Mouse (Mus musculus): ENCODE measurements around the gene Tmem218. TPM values are rescaled to one million over a fixed set of nuclear protein-coding genes. Genes with fewer than 3 reads are reported as not detected.

Tmem218 gene
- polyA plus RNA-seq, 1 experiment from 2014 or later: 13.9 TPM

GRCm38 (mm10) chr9:37220755-37221154 lies 12.7 kb downstream of the Tmem218 start:
- H3K27me3 ChIP-seq (replicated peaks; ENCODE audit: control insufficient read depth, insufficient read depth, low read length): no peaks in the 10 kb centered on the region
- no peak overlapping the region for H3K9ac ChIP-seq (ENCODE audit: low read length)
- H3K9me3 ChIP-seq (replicated peaks; ENCODE audit: control insufficient read depth, low read length): no peaks in the 10 kb centered on the region
- H3K36me3 ChIP-seq (ENCODE audit: control insufficient read depth, insufficient read depth, low read length): peaks cover 13% of the 10 kb centered on the region; the same call in 1 of the 2 replicates
- no peak overlapping the region for H3K27ac ChIP-seq (ENCODE audit: low read depth, low read length)
- WGBS: 39% methylated on average over 8 of the region's 8 CpGs
- no peaks in the 10 kb centered on the region for H3K4me1 ChIP-seq (ENCODE audit: control insufficient read depth, insufficient read depth, low read length)
- H3K4me2 ChIP-seq (ENCODE audit: low read length): no peak overlapping the region
- ATAC-seq (no peak), DNase-seq (ENCODE audit: low spot score) (peak; percentile 9)
- H3K4me3 ChIP-seq (ENCODE audit: low read depth, low read length): no peak overlapping the region

- no peak overlapping the region for H3K27ac ChIP-seq (ENCODE audit: low read depth, low read length)
- no peaks in the 10 kb centered on the region for H3K4me1 ChIP-seq (ENCODE audit: control insufficient read depth, insufficient read depth, low read length)
- no peaks in the 10 kb centered on the region for H3K9me3 ChIP-seq (replicated peaks; ENCODE audit: control insufficient read depth, low read length)
- H3K36me3 ChIP-seq (ENCODE audit: control insufficient read depth, insufficient read depth, low read length): peaks cover 15% of the 10 kb centered on the region; the same call in 1 of the 2 replicates
- no peak overlapping the region for H3K9ac ChIP-seq (ENCODE audit: low read length)
- WGBS: 86% methylated on average over 1 of the region's 1 CpGs
- no peak overlapping the region for H3K4me2 ChIP-seq (ENCODE audit: low read length)
- ATAC-seq (no peak), DNase-seq (ENCODE audit: low spot score) (no peak)
- no peak overlapping the region for H3K4me3 ChIP-seq (ENCODE audit: low read depth, low read length)
- H3K27me3 ChIP-seq (replicated peaks; ENCODE audit: control insufficient read depth, insufficient read depth, low read length): no peaks in the 10 kb centered on the region
Observed at GRCm38 (mm10) chr9:37225581-37225980, 17.6 kb downstream of the Tmem218 start.

GRCm38 (mm10) chr9:37229880-37230325 lies 21.9 kb downstream of the Tmem218 start:
- Histone ChIP-seq H3K9me3 (replicated peaks; ENCODE audit: control insufficient read depth, low read length) (no peaks in the 10 kb centered on the region), H3K9ac (ENCODE audit: low read length) (no peak overlapping the region), H3K36me3 (ENCODE audit: control insufficient read depth, insufficient read depth, low read length) (0 out of 2 replicates have a peak, but pooled peaks cover 2% of the 10 kb centered on the region), H3K4me2 (ENCODE audit: low read length) (no peak overlapping the region), H3K4me1 (ENCODE audit: control insufficient read depth, insufficient read depth, low read length) (no peaks in the 10 kb centered on the region), H3K27ac (ENCODE audit: low read depth, low read length) (no peak overlapping the region), H3K27me3 (replicated peaks; ENCODE audit: control insufficient read depth, insufficient read depth, low read length) (no peaks in the 10 kb centered on the region), H3K4me3 (ENCODE audit: low read depth, low read length) (no peak overlapping the region)
- ATAC-seq (peak; percentile 88), DNase-seq (ENCODE audit: low spot score) (peak; percentile 85)
- WGBS: 0% methylated on average over 1 of the region's 1 CpGs

DNA sequence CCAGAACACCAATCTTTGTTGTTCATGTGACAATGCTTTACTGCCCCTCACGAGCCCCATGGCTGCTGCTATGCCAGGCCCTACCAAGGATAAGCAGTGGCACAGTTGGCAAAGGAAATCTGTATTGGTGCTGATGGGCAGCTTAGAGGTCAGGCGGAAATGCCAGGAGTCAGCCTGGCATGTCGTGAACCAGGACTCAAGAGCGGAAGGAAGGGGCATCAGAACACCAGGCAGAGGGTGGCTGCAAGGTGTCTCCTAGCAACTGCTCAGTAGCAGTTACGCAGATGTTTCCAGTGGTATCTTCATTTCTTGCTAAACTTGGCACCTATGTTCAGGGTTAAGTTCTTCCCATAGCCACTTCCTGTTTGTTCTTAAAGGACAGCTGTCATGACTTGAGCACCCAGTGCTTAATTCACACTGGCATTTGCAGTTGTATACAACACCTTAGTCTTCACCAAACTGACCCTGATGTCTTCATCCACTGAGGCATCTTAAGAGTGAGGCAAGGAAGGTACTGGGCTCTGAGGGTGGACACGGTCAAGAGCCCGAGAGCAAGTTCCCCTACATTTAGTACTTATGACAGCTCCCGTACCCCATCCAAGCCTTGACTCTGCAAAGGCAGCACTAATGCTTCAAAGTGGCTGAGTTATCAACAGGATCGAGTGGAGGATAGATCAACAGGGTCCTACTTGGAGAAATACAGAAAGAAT lies 22.6 kb downstream of the Tmem218 start:
- Histone ChIP-seq H3K9me3 (replicated peaks; ENCODE audit: control insufficient read depth, low read length) (no peaks in the 10 kb centered on the region), H3K9ac (ENCODE audit: low read length) (no peak overlapping the region)

DNA sequence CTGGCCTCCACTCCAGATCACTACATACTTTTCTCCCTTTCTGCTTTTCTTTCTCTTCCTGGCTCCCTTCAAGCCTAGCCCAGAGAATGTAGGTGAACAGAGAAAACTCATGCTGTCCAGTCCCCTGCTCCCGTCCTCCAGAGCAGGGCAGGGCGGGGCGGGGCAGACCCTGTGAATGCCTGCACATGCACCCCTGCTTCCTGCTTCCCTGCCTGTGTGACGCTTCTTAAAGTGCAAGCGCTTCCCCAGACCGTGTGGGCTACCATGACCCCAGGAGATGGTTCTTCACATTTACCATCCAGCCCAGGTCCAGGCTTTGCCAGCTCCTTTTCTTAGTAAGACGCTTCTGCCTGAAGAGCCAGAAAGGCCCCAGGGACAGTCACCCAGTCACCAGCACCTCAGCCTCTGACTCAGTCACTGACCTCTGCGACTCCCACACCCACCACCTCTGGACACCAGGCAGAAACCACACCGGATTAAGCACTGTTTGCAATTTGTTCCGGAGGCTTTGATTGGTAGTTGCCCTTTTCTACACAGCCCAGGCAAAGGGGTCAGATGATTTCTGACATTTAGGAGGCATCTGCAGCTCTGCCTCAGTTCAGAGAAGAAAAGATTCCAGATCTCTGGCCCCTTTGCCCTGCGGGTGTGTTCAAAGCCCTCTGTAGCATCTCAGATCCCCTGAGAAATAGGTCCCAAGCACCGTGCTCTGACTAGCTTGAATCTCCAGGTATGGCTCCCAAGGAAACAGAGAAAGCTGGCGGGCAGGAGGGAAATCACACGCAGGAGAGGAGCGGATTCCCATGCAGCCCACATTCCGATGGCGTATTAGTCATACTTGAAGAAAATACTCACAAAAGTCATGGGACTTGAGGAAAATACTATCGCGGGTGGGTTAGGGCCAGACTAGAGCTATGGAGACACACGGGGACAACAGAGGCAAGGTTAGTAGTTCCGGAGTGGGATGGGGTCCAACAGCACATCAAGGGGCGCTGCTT lies 24.5 kb downstream of the Tmem218 start:
- Histone ChIP-seq H3K9me3 (replicated peaks; ENCODE audit: control insufficient read depth, low read length) (no peaks in the 10 kb centered on the region), H3K4me3 (ENCODE audit: low read depth, low read length) (no peak overlapping the region), H3K27me3 (replicated peaks; ENCODE audit: control insufficient read depth, insufficient read depth, low read length) (no peaks in the 10 kb centered on the region), H3K9ac (ENCODE audit: low read length) (no peak overlapping the region), H3K36me3 (ENCODE audit: control insufficient read depth, insufficient read depth, low read length) (no peaks in the 10 kb centered on the region), H3K4me1 (ENCODE audit: control insufficient read depth, insufficient read depth, low read length) (no peaks in the 10 kb centered on the region), H3K4me2 (ENCODE audit: low read length) (no peak overlapping the region), H3K27ac (ENCODE audit: low read depth, low read length) (no peak overlapping the region)
- WGBS: 65% methylated on average over 22 of the region's 22 CpGs
- no peak for ATAC-seq
- no peak for DNase-seq (ENCODE audit: low spot score)

More for the DNA sequence above, 22.6 kb downstream of the Tmem218 start:
- H3K4me2 ChIP-seq (ENCODE audit: low read length): no peak overlapping the region
- no peaks in the 10 kb centered on the region for H3K4me1 ChIP-seq (ENCODE audit: control insufficient read depth, insufficient read depth, low read length)
- 90% methylated on average over 9 of the region's 9 CpGs for WGBS
- no peak for ATAC-seq
- DNase-seq (ENCODE audit: low spot score): no peak
- H3K27ac ChIP-seq (ENCODE audit: low read depth, low read length): no peak overlapping the region
- H3K36me3 ChIP-seq (ENCODE audit: control insufficient read depth, insufficient read depth, low read length): 0 out of 2 replicates have a peak, but pooled peaks cover 2% of the 10 kb centered on the region
- no peaks in the 10 kb centered on the region for H3K27me3 ChIP-seq (replicated peaks; ENCODE audit: control insufficient read depth, insufficient read depth, low read length)
- no peak overlapping the region for H3K4me3 ChIP-seq (ENCODE audit: low read depth, low read length)

DNA sequence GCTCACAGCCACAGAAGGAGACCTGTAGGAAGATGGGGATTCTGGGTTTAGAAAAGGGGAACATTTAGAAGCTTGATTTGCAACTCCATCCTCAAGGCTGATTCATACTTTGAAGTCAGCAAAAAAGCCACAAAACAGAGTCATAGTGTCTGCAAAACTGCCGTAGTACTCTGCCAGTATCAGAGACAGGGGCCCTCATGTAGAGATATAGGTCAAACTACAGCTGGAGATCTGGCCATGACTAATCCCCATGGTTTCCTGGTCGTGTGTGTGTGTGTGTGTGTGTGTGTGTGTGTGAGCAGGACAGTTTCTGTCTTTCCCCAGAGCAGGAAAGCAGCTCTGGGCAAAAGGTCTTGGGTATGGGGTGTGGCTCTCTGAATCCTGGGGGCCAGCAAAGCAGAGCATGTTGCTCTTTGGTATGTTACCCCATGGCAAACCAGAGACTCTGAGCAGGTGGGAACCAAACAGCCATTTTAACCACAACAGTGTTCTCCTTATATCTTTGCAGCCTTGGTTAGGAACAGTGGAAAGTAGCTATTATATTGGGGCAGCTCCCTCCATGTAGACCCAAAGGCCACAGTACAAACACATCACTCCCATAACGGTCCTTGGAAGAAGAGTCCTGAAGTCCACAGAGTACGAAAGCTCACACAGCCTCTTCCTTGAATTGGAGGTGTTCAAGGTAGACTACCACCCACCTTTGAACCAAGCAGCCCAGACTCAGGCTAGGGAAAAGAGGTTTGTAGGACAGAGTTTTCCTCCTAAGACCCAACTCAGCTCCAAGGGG lies 28.1 kb downstream of the Tmem218 start:
- Histone ChIP-seq H3K27me3 (replicated peaks; ENCODE audit: control insufficient read depth, insufficient read depth, low read length) (no peaks in the 10 kb centered on the region), H3K4me1 (ENCODE audit: control insufficient read depth, insufficient read depth, low read length) (no peaks in the 10 kb centered on the region), H3K36me3 (ENCODE audit: control insufficient read depth, insufficient read depth, low read length) (no peaks in the 10 kb centered on the region), H3K9me3 (replicated peaks; ENCODE audit: control insufficient read depth, low read length) (no peaks in the 10 kb centered on the region), H3K4me2 (ENCODE audit: low read length) (no peak overlapping the region), H3K9ac (ENCODE audit: low read length) (no peak overlapping the region), H3K27ac (ENCODE audit: low read depth, low read length) (no peak overlapping the region), H3K4me3 (ENCODE audit: low read depth, low read length) (no peak overlapping the region)
- ATAC-seq (no peak), DNase-seq (ENCODE audit: low spot score) (no peak)
- 83% methylated on average over 4 of the region's 4 CpGs for WGBS

DNA sequence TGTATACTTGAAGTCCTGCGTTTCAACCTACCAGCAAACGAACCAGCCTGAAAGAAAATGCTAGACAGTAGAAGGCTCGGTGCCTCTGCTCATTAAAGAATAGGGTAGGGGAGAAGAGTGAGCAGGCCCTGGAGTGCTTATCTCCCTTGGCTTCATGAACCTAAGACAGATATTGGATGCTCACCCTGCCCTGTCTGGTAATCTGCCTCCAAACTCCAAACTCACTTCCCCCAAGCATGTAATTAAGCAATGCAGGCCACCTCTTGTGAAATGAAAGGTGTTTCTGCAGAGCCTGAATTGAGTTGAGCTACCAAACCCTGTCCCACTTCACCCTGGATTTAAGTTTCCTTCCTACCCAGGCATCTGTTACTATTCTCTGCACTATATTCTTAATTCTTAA lies 34.7 kb downstream of the Tmem218 start:
- Histone ChIP-seq H3K27ac (ENCODE audit: low read depth, low read length) (no peak overlapping the region), H3K4me3 (ENCODE audit: low read depth, low read length) (no peak overlapping the region), H3K9ac (ENCODE audit: low read length) (no peak overlapping the region), H3K27me3 (replicated peaks; ENCODE audit: control insufficient read depth, insufficient read depth, low read length) (no peaks in the 10 kb centered on the region), H3K4me2 (ENCODE audit: low read length) (no peak overlapping the region), H3K36me3 (ENCODE audit: control insufficient read depth, insufficient read depth, low read length) (no peaks in the 10 kb centered on the region), H3K4me1 (ENCODE audit: control insufficient read depth, insufficient read depth, low read length) (no peaks in the 10 kb centered on the region), H3K9me3 (replicated peaks; ENCODE audit: control insufficient read depth, low read length) (no peaks in the 10 kb centered on the region)
- ATAC-seq (no peak), DNase-seq (ENCODE audit: low spot score) (no peak)
- 78% methylated on average over 3 of the region's 3 CpGs for WGBS

GRCm38 (mm10) chr9:37244600-37244999 lies 36.6 kb downstream of the Tmem218 start:
- Histone ChIP-seq H3K4me2 (ENCODE audit: low read length) (no peak overlapping the region), H3K4me3 (ENCODE audit: low read depth, low read length) (no peak overlapping the region), H3K27me3 (replicated peaks; ENCODE audit: control insufficient read depth, insufficient read depth, low read length) (no peaks in the 10 kb centered on the region), H3K27ac (ENCODE audit: low read depth, low read length) (no peak overlapping the region), H3K9me3 (replicated peaks; ENCODE audit: control insufficient read depth, low read length) (no peaks in the 10 kb centered on the region), H3K36me3 (ENCODE audit: control insufficient read depth, insufficient read depth, low read length) (no peaks in the 10 kb centered on the region), H3K9ac (ENCODE audit: low read length) (no peak overlapping the region), H3K4me1 (ENCODE audit: control insufficient read depth, insufficient read depth, low read length) (peaks cover 8% of the 10 kb centered on the region)
- WGBS: 79% methylated on average over 1 of the region's 1 CpGs
- DNase-seq (ENCODE audit: low spot score) (no peak), ATAC-seq (no peak)
